Mouse (Mus musculus): ENCODE results near the gene Dnajc30. TPM values are rescaled to one million over a fixed set of nuclear protein-coding genes. Genes with fewer than 3 reads are reported as not detected.

Gene Dnajc30
- polyA plus RNA-seq (2017; shearing (Covaris generic)): 24.3 TPM

GRCm38 (mm10) chr5:135063629-135064381, at the start of gene Dnajc30:
Gene Dnajc30 (plus strand): TSS chr5:135064202.

GRCm38 (mm10) chr5:135023344-135024173, 40.4 kb upstream of the Dnajc30 start, which contains the start of gene Stx1a:
Gene Stx1a (plus strand): TSS chr5:135023482.

GRCm38 (mm10) chr5:135064909-135065446, 976 bp downstream of the Dnajc30 start, which contains the start of gene Bud23:
Gene Bud23 (minus strand): TSS chr5:135064959.

GRCm38 (mm10) chr5:135077564-135078481, 13.8 kb downstream of the Dnajc30 start, which contains the start of gene Vps37d:
Gene Vps37d (minus strand): TSS chr5:135078266.

GRCm38 (mm10) chr5:135089653-135090052, 25.7 kb downstream of the Dnajc30 start, which contains the start of gene Mlxipl:
Gene Mlxipl (plus strand): TSS chr5:135089890.

Other genes with a start within 250 kb of the Dnajc30 start
- not detected for gene Tmem270, start 157.5 kb upstream of the Dnajc30 start, polyA plus RNA-seq (2017; shearing (Covaris generic))
- gene Cldn13, start 148.7 kb upstream of the Dnajc30 start, polyA plus RNA-seq (2017; shearing (Covaris generic)): 0.28 TPM
- gene Mettl27, start 131.8 kb upstream of the Dnajc30 start, polyA plus RNA-seq (2017; shearing (Covaris generic)): 10.1 TPM
- gene Cldn4, start 117.3 kb upstream of the Dnajc30 start, polyA plus RNA-seq (2017; shearing (Covaris generic)): not detected
- gene Cldn3, start 78.0 kb upstream of the Dnajc30 start, polyA plus RNA-seq (2017; shearing (Covaris generic)): not detected
- gene Abhd11, start 55.0 kb upstream of the Dnajc30 start, polyA plus RNA-seq (2017; shearing (Covaris generic)): 73.7 TPM
- gene Stx1a, start 40.7 kb upstream of the Dnajc30 start, polyA plus RNA-seq (2017; shearing (Covaris generic)): 16.7 TPM
- gene Bud23, start 757 bp downstream of the Dnajc30 start, polyA plus RNA-seq (2017; shearing (Covaris generic)): 114 TPM
- gene Vps37d, start 14.1 kb downstream of the Dnajc30 start, polyA plus RNA-seq (2017; shearing (Covaris generic)): not detected
- gene Mlxipl, start 25.7 kb downstream of the Dnajc30 start, polyA plus RNA-seq (2017; shearing (Covaris generic)): 0.32 TPM
- 22.6 TPM for gene Tbl2, start 85.5 kb downstream of the Dnajc30 start, polyA plus RNA-seq (2017; shearing (Covaris generic))
- gene Bcl7b, start 104.1 kb downstream of the Dnajc30 start, polyA plus RNA-seq (2017; shearing (Covaris generic)): 87.7 TPM
- 19.5 TPM for gene Baz1b, start 123.1 kb downstream of the Dnajc30 start, polyA plus RNA-seq (2017; shearing (Covaris generic))
- not detected for gene Fzd9, start 187.0 kb downstream of the Dnajc30 start, polyA plus RNA-seq (2017; shearing (Covaris generic))

Measured in inflammation-experienced regulatory T-cells, adult 16 weeks (primary cell).